Mouse (Mus musculus): ENCODE measurements at regions not wholly inside any gene's neighbourhood (a gene's known extent, or its start where the extent isn't known, plus 50 kb on each side); places are given as distances from the start of the nearest gene placed in this dataset.

DNA sequence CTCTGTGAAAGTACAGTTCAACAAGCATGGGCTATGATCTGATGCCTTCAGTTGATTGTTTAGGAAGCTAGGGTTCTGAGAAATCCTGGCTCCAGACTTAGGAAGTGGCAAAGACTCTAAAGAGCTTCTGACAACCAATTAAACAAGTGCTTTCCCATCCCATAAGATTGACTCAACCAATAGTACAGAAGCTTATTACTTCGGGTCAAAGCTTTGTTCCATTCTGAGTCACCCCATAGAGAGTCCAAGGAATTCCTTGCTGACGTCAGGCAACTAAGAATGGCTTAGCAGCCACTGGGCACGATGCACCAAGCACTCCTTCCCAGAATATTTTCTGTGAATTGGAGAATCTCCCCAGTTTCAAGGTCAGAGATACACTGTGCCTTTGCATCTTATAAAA, 59.0 kb upstream of the Ntm start:
- Histone ChIP-seq H3K4me1 (replicated peaks) (peaks cover 15% of the 10 kb centered on the region), H3K27ac (no peak overlapping the region), H3K4me3 (replicated peaks) (no peak overlapping the region), H3K9ac (replicated peaks) (no peak overlapping the region), H3K27me3 (no peaks in the 10 kb centered on the region), H3K36me3 (no peaks in the 10 kb centered on the region), H3K4me2 (no peak overlapping the region), H3K9me3 (no peaks in the 10 kb centered on the region)
- ATAC-seq (ENCODE audit: insufficient number of reproducible peaks, insufficient read depth, low FRiP score, low TSS enrichment, low read depth), result no peak
- 81% methylated on average over 3 of the region's 3 CpGs for WGBS

GRCm38 (mm10) chr9:30025275-30025674, 62.3 kb upstream of the Ntm start:
- no peaks in the 10 kb centered on the region for H3K27me3 ChIP-seq
- H3K36me3 ChIP-seq, result no peaks in the 10 kb centered on the region
- H3K4me2 ChIP-seq, result no peak overlapping the region
- peak overlapping the region; percentile 32; the same call in 1 of the 2 replicates for H3K27ac ChIP-seq
- no peak overlapping the region for H3K9ac ChIP-seq (replicated peaks)
- 12% methylated on average over 7 of the region's 7 CpGs for WGBS
- ATAC-seq (ENCODE audit: insufficient number of reproducible peaks, insufficient read depth, low FRiP score, low TSS enrichment, low read depth), result peak; percentile 63; the same call in 1 of the 2 replicates
- no peak overlapping the region for H3K4me3 ChIP-seq (replicated peaks)
- no peaks in the 10 kb centered on the region for H3K9me3 ChIP-seq
- H3K4me1 ChIP-seq (replicated peaks), result peaks cover 15% of the 10 kb centered on the region

- H3K4me3 ChIP-seq (replicated peaks), result no peak overlapping the region
- no peaks in the 10 kb centered on the region for H3K36me3 ChIP-seq
- H3K9me3 ChIP-seq, result no peaks in the 10 kb centered on the region
- no peaks in the 10 kb centered on the region for H3K27me3 ChIP-seq
- no peak overlapping the region for H3K27ac ChIP-seq
- no peak overlapping the region for H3K4me2 ChIP-seq
- no peak overlapping the region for H3K9ac ChIP-seq (replicated peaks)
- ATAC-seq (ENCODE audit: insufficient number of reproducible peaks, insufficient read depth, low FRiP score, low TSS enrichment, low read depth), result no peak
- peaks cover 15% of the 10 kb centered on the region for H3K4me1 ChIP-seq (replicated peaks)
- 75% methylated on average over 5 of the region's 5 CpGs for WGBS
Measured at GRCm38 (mm10) chr9:30026939-30027338, 64.0 kb upstream of the Ntm start.

DNA sequence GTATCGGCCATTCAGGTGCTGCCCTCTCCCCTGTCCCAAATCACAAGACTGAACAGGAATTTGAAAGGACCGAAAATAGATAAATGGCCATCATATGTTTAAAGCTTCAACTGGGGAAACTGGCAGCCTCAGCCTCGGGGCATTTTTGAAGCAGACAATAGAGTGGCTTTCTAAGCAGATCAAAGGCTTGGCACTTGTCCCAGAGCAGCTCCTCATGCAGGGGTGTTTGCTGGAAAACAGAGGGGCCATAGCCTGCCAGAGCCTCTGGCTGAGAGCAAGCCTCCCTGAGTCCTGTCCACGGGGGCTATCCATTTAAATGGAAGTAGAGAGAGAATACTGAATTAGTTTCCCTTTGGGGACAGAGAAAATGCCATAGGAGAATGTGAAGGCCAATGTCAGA, 77.5 kb upstream of the Ntm start:
- H3K36me3 ChIP-seq, result no peaks in the 10 kb centered on the region
- 40% methylated on average over 4 of the region's 4 CpGs for WGBS
- H3K4me2 ChIP-seq, result no peak overlapping the region
- H3K27ac ChIP-seq, result no peak overlapping the region
- H3K27me3 ChIP-seq, result no peaks in the 10 kb centered on the region
- H3K9ac ChIP-seq (replicated peaks), result no peak overlapping the region
- no peaks in the 10 kb centered on the region for H3K9me3 ChIP-seq
- ATAC-seq (ENCODE audit: insufficient number of reproducible peaks, insufficient read depth, low FRiP score, low TSS enrichment, low read depth), result no peak
- H3K4me3 ChIP-seq (replicated peaks), result no peak overlapping the region
- no peaks in the 10 kb centered on the region for H3K4me1 ChIP-seq (replicated peaks)

DNA sequence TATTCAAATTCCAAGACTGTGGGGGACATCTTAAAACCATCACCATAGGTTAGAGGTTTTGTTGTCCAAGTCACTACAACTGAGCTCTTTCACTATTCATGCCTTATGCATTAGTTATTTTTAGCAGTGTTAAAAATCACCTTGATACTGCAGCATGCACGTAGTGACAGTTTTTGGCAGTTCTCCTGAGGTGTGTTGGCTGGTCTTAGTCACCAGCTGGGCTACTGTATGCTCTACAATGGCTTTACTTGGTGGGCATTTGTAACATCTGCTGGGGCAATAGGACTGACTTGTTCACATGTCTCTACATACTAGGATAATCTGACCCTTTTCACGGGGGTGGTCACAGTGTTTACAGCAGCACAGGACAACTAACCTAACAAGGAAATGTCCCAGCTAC, 101.6 kb upstream of the Ntm start:
- Histone ChIP-seq H3K27ac (no peak overlapping the region), H3K9ac (replicated peaks) (no peak overlapping the region), H3K4me3 (replicated peaks) (no peak overlapping the region), H3K27me3 (no peaks in the 10 kb centered on the region), H3K4me2 (no peak overlapping the region), H3K9me3 (no peaks in the 10 kb centered on the region), H3K36me3 (no peaks in the 10 kb centered on the region), H3K4me1 (replicated peaks) (no peaks in the 10 kb centered on the region)
- WGBS, result 77% methylated on average over 2 of the region's 2 CpGs
- no peak for ATAC-seq (ENCODE audit: insufficient number of reproducible peaks, insufficient read depth, low FRiP score, low TSS enrichment, low read depth)

DNA sequence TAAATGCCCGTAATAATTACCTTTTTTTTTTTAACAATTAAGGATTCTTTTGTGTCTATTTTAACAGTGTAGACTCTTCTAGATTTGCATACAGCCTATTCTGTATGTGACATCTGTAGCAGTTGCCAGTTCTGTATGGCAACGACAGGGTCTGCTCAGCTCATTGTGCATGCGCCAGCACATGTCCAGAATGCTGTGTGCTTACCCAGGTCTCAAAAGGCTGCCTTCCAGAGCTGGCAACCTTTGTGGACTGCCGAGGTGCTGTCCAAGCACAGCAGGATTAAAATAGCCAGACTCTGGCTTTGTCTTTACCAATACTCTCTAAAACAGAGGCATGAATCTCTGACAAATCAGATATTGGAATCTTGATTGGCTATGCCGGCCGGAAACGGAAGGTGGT, 105.0 kb upstream of the Ntm start:
- ATAC-seq (ENCODE audit: insufficient number of reproducible peaks, insufficient read depth, low FRiP score, low TSS enrichment, low read depth), result no peak
- H3K27ac ChIP-seq, result no peak overlapping the region
- no peaks in the 10 kb centered on the region for H3K36me3 ChIP-seq
- no peak overlapping the region for H3K4me2 ChIP-seq
- no peaks in the 10 kb centered on the region for H3K9me3 ChIP-seq
- no peaks in the 10 kb centered on the region for H3K4me1 ChIP-seq (replicated peaks)
- H3K27me3 ChIP-seq, result no peaks in the 10 kb centered on the region
- H3K4me3 ChIP-seq (replicated peaks), result no peak overlapping the region
- 80% methylated on average over 7 of the region's 7 CpGs for whole genome bisulfite sequencing
- H3K9ac ChIP-seq (replicated peaks), result no peak overlapping the region

GRCm38 (mm10) chr9:30075233-30075632, 112.3 kb upstream of the Ntm start:
- Histone ChIP-seq H3K4me2 (no peak overlapping the region), H3K36me3 (no peaks in the 10 kb centered on the region), H3K27me3 (no peaks in the 10 kb centered on the region), H3K27ac (no peak overlapping the region), H3K9me3 (no peaks in the 10 kb centered on the region), H3K9ac (replicated peaks) (no peak overlapping the region), H3K4me1 (replicated peaks) (no peaks in the 10 kb centered on the region), H3K4me3 (replicated peaks) (no peak overlapping the region)
- ATAC-seq (ENCODE audit: insufficient number of reproducible peaks, insufficient read depth, low FRiP score, low TSS enrichment, low read depth), result no peak
- 91% methylated on average over 3 of the region's 3 CpGs for WGBS

DNA sequence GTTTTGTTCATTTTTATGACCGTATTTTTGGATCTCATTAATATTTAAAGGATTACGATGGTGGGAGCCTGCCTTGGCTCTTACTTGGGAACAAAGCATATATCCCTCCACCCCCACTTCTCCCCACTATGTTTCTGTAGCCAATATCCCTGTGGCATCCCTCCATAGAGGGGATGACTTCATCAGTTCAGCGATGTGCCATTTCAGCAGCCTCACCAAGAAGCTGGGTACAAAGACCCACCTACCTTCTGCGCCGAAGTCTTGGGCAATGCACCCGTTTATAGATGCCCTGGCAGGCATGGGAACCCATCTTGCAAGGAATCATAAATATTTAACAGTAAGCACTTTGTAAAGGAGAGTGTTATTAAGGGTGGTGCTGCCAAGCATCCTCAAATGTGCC, 113.1 kb upstream of the Ntm start:
- WGBS, result 90% methylated on average over 6 of the region's 6 CpGs
- H3K9ac ChIP-seq (replicated peaks), result no peak overlapping the region
- H3K4me3 ChIP-seq (replicated peaks), result no peak overlapping the region
- no peak for ATAC-seq (ENCODE audit: insufficient number of reproducible peaks, insufficient read depth, low FRiP score, low TSS enrichment, low read depth)
- H3K27ac ChIP-seq, result no peak overlapping the region
- no peaks in the 10 kb centered on the region for H3K4me1 ChIP-seq (replicated peaks)
- H3K9me3 ChIP-seq, result no peaks in the 10 kb centered on the region
- no peak overlapping the region for H3K4me2 ChIP-seq
- H3K27me3 ChIP-seq, result no peaks in the 10 kb centered on the region
- no peaks in the 10 kb centered on the region for H3K36me3 ChIP-seq

DNA sequence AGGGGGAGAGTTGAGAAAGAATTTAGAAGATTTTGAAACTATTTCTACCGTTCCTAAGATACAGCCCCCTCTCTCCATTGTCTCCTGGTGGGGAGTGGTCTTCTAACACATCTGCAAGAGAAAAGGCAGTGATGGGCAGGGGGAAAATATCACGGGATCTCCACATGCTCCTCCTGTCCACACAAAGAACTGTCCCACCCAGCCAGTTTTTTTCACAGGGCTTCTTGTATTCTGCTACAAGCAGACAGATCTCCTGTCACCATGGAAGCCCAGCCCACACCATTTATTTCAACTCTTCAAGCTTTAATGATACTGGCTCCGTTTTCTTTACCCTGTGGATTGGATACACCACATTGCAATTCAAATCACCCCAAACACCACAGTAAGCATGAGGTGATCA, 113.5 kb upstream of the Ntm start:
- no peaks in the 10 kb centered on the region for H3K9me3 ChIP-seq
- no peaks in the 10 kb centered on the region for H3K27me3 ChIP-seq
- no peaks in the 10 kb centered on the region for H3K36me3 ChIP-seq
- no peak overlapping the region for H3K4me3 ChIP-seq (replicated peaks)
- WGBS, result 52% methylated on average over 3 of the region's 3 CpGs
- H3K9ac ChIP-seq (replicated peaks), result no peak overlapping the region
- no peak overlapping the region for H3K27ac ChIP-seq
- no peak for ATAC-seq (ENCODE audit: insufficient number of reproducible peaks, insufficient read depth, low FRiP score, low TSS enrichment, low read depth)
- no peak overlapping the region for H3K4me2 ChIP-seq
- H3K4me1 ChIP-seq (replicated peaks), result no peaks in the 10 kb centered on the region

DNA sequence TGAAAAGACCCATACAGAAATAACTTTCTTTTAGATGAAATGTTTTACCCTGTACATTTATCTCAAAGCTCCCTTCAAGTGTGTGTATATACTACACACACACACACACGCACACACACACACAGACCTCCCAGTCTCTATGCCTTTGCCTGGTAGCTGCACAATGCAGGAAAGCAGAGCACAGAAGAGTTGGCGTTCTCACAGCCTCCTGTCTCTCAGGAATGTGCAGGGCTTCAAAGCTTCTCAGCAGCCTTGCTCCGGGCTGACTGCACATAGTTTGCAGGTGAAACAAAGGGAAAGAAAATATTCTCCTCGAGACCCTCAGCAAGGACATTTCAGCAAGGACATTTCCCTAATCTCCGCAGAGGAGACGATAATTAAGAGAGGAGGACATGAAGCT, 139.0 kb upstream of the Ntm start:
- Histone ChIP-seq H3K4me2 (no peak overlapping the region), H3K27ac (no peak overlapping the region)
- WGBS, result 53% methylated on average over 6 of the region's 6 CpGs

GRCm38 (mm10) chr9:30122371-30122770, 159.4 kb upstream of the Ntm start:
- no peak overlapping the region for H3K9ac ChIP-seq (replicated peaks)
- no peak overlapping the region for H3K4me3 ChIP-seq (replicated peaks)
- ATAC-seq (ENCODE audit: insufficient number of reproducible peaks, insufficient read depth, low FRiP score, low TSS enrichment, low read depth), result no peak
- no peaks in the 10 kb centered on the region for H3K4me1 ChIP-seq (replicated peaks)
- H3K4me2 ChIP-seq, result no peak overlapping the region
- no peaks in the 10 kb centered on the region for H3K27me3 ChIP-seq
- H3K9me3 ChIP-seq, result no peaks in the 10 kb centered on the region
- no peaks in the 10 kb centered on the region for H3K36me3 ChIP-seq
- H3K27ac ChIP-seq, result no peak overlapping the region
- 88% methylated on average over 3 of the region's 3 CpGs for WGBS

More for the DNA sequence above, 139.0 kb upstream of the Ntm start:
- no peak for ATAC-seq (ENCODE audit: insufficient number of reproducible peaks, insufficient read depth, low FRiP score, low TSS enrichment, low read depth)
- Histone ChIP-seq H3K9ac (replicated peaks) (no peak overlapping the region), H3K9me3 (no peaks in the 10 kb centered on the region), H3K36me3 (no peaks in the 10 kb centered on the region), H3K4me3 (replicated peaks) (no peak overlapping the region), H3K27me3 (no peaks in the 10 kb centered on the region), H3K4me1 (replicated peaks) (peaks cover 25% of the 10 kb centered on the region; the same call in 1 of the 2 replicates)

DNA sequence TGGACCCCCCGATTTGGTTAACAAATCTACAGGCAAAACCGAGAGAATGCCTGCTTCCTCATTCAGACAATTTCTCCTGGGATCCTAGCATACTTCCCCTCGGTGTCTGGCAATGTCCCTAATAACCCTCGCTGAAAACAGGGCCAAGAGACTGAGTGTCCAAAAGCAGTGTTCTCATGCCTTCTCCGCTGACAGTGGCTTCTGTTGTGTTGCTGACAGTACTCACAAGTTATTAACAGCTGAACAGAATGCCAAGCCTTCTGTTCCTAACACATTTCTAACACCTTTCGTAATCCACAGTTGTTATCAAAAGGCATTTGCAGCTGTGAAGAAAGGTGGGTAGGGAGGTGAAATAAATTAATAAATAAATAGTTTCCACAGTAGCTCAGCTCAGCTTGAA, 166.2 kb upstream of the Ntm start:
- H3K4me2 ChIP-seq, result no peak overlapping the region
- H3K27me3 ChIP-seq, result no peaks in the 10 kb centered on the region; the same call in 1 of the 2 replicates
- no peaks in the 10 kb centered on the region for H3K4me1 ChIP-seq (replicated peaks)
- ATAC-seq (ENCODE audit: insufficient number of reproducible peaks, insufficient read depth, low FRiP score, low TSS enrichment, low read depth), result no peak
- H3K36me3 ChIP-seq, result no peaks in the 10 kb centered on the region
- H3K9ac ChIP-seq (replicated peaks), result no peak overlapping the region
- H3K4me3 ChIP-seq (replicated peaks), result no peak overlapping the region
- H3K9me3 ChIP-seq, result no peaks in the 10 kb centered on the region
- WGBS, result 80% methylated on average over 6 of the region's 6 CpGs
- H3K27ac ChIP-seq, result no peak overlapping the region
